Mouse (Mus musculus) Patski (cell line): ENCODE measurements around the gene Lrp1. TPM values are rescaled to one million over a fixed set of nuclear protein-coding genes. Genes with fewer than 3 reads are reported as not detected.

Experiments used
- ATAC-seq: fragments of 100-300 bp; one replicate; pipeline ENCODE4 v1.8.0; 2021
- CTCF ChIA-PET: fragments of 350-600 bp; sonication (Branson Sonifier 250); formaldehyde crosslinking; loops from one replicate; lab custom pipeline; 2022; ENCODE audit warnings: inconsistent platforms; lab: Charles Lee
- POLR2A ChIA-PET: fragments of 350-600 bp; sonication (Branson Sonifier 250); formaldehyde crosslinking; loops from one replicate; lab custom pipeline; 2022; ENCODE audit warnings: antibody characterized with exemption, inconsistent platforms; lab: Charles Lee
- DNase-seq: peaks from one replicate; pipeline ENCODE4 v3.0.0-alpha.2; 2011; ENCODE audit warnings: low read depth, low spot score
- H3K27me3 ChIP-seq: fragments of 371-371 bp; one replicate; pipeline ENCODE4 v1.5.1; 2021
- CTCF ChIP-seq: fragments of 100-300 bp; IDR thresholded peaks from one replicate; pipeline ENCODE4 v1.5.1; 2021
- in situ Hi-C: fragments of 300-500 bp; cut with MboI; formaldehyde crosslinking; loops from 3 replicates; pipeline ENCODE4 v1.11.1; 2018; ENCODE audit warnings: low pct_unique_long_range_greater_than_20kb, mixed read lengths
- polyA plus RNA-seq: library from polyadenylated mRNA; unstranded; gene quantifications from one replicate; pipeline ENCODE4 v1.2.3, GENCODE M21; 2021

Lrp1 gene
- polyA plus RNA-seq, 1 experiment from 2014 or later, result 62.5 TPM

GRCm38 (mm10) chr10:127520714-127521357 lies 100.1 kb downstream of the Lrp1 start:
- ChIA-PET POLR2A (interaction anchor here (0.5 to 2.8 kb wide), 3 partner anchors 8 to 404 kb away, joined by 4 to 10 read pairs (median 5); no protein-coding TSS in a partner anchor), CTCF (interaction anchor here (1.3 to 5.7 kb wide), 3 partner anchors 8 to 40 kb away, joined by 3 to 37 read pairs (median 35); no protein-coding TSS in a partner anchor)
- in situ Hi-C loops, result no loop called here
- ATAC-seq (no peak), DNase-seq (no peak)
- no peaks in the 10 kb centered on the region for H3K27me3 ChIP-seq
- no peak for TF ChIP-seq CTCF

- no peak for ATAC-seq
- DNase-seq, result no peak
- no peak for TF ChIP-seq CTCF
- ChIA-PET POLR2A (interaction anchor here (1.7 kb wide), 1 partner anchor 16 kb away, joined by 5 read pairs; no protein-coding TSS in a partner anchor), CTCF (interaction anchor here (1.3 to 5.7 kb wide), 3 partner anchors 7 to 39 kb away, joined by 3 to 37 read pairs (median 35); no protein-coding TSS in a partner anchor)
- H3K27me3 ChIP-seq, result no peaks in the 10 kb centered on the region
- in situ Hi-C loops, result no loop called here
These were observed 100.8 kb downstream of the Lrp1 start for GRCm38 (mm10) chr10:127519903-127520713.

GRCm38 (mm10) chr10:127519041-127519701 lies 101.8 kb downstream of the Lrp1 start:
- H3K27me3 ChIP-seq, result no peaks in the 10 kb centered on the region
- TF ChIP-seq CTCF, result no peak
- in situ Hi-C loops, result no loop called here
- POLR2A ChIA-PET, result no interaction called here
- DNase-seq, result no peak
- CTCF ChIA-PET, result interaction anchor here (4.9 kb wide), 1 partner anchor 18 kb away, joined by 35 read pairs; no protein-coding TSS in a partner anchor
- ATAC-seq, result no peak

- no peak for TF ChIP-seq CTCF
- POLR2A ChIA-PET, result interaction anchor here (0.7 kb wide), 1 partner anchor 128 kb away, joined by 4 read pairs; no protein-coding TSS in a partner anchor
- H3K27me3 ChIP-seq, result no peaks in the 10 kb centered on the region
- DNase-seq, result no peak
- in situ Hi-C loops, result no loop called here
- ATAC-seq, result no peak
- CTCF ChIA-PET, result interaction anchor here (0.8 kb wide), 1 partner anchor 20 kb away, joined by 5 read pairs; no protein-coding TSS in a partner anchor
These were observed 103.0 kb downstream of the Lrp1 start for GRCm38 (mm10) chr10:127517941-127518340.

- TF ChIP-seq CTCF, result no peak
- no peak for DNase-seq
- no peaks in the 10 kb centered on the region for H3K27me3 ChIP-seq
- in situ Hi-C loops, result no loop called here
- ChIA-PET POLR2A (interaction anchor here (0.6 kb wide), 1 partner anchor 14 kb away, joined by 3 read pairs; no protein-coding TSS in a partner anchor), CTCF (interaction anchor here (0.9 to 1.2 kb wide), 2 partner anchors 19 to 38 kb away, joined by 3 to 4 read pairs; no protein-coding TSS in a partner anchor)
- no peak for ATAC-seq
These were observed 104.2 kb downstream of the Lrp1 start for GRCm38 (mm10) chr10:127516576-127517260.

- ChIA-PET POLR2A (no interaction called here), CTCF (interaction anchor here (1.2 kb wide), 1 partner anchor 20 kb away, joined by 4 read pairs; no protein-coding TSS in a partner anchor)
- in situ Hi-C loops, result no loop called here
- H3K27me3 ChIP-seq, result no peaks in the 10 kb centered on the region
- ATAC-seq (no peak), DNase-seq (no peak)
- no peak for TF ChIP-seq CTCF
These were observed 104.9 kb downstream of the Lrp1 start for GRCm38 (mm10) chr10:127515983-127516459.

- in situ Hi-C loops, result no loop called here
- TF ChIP-seq CTCF, result no peak
- DNase-seq, result no peak
- CTCF ChIA-PET, result interaction anchor here (1.2 to 3.6 kb wide), 3 partner anchors 21 to 40 kb away, joined by 3 to 101 read pairs (median 4); partner anchors contain the start of gene Nxph4
- no peaks in the 10 kb centered on the region for H3K27me3 ChIP-seq
- POLR2A ChIA-PET, result no interaction called here
- ATAC-seq, result no peak
These were observed 105.5 kb downstream of the Lrp1 start for GRCm38 (mm10) chr10:127515271-127515982.

- H3K27me3 ChIP-seq, result no peaks in the 10 kb centered on the region
- no peak for TF ChIP-seq CTCF
- DNase-seq (no peak), ATAC-seq (no peak)
- in situ Hi-C loops, result no loop called here
- ChIA-PET POLR2A (interaction anchor here (1.8 kb wide), 1 partner anchor 21 kb away, joined by 8 read pairs; no protein-coding TSS in a partner anchor), CTCF (interaction anchor here (1.6 to 3.6 kb wide), 2 partner anchors 22 to 40 kb away, joined by 3 to 101 read pairs; partner anchors contain the start of gene Nxph4)
These were observed 106.2 kb downstream of the Lrp1 start, which contains the start of gene Ndufa4l2 for GRCm38 (mm10) chr10:127514764-127515163. Gene Ndufa4l2, plus strand, starts transcription at chr10:127514967.
